Mouse (Mus musculus): Measurements from ENCODE around the gene Ska3. TPM values are rescaled to one million over a fixed set of nuclear protein-coding genes. Genes with fewer than 3 reads are reported as not detected.

The Ska3 gene
- total RNA-seq, 2 experiments from 2014 or later, result 0.22 to 0.47 TPM

GRCm38 (mm10) chr14:57797991-57798931, 27.7 kb downstream of the Ska3 start, which contains the start of gene Sap18:
Gene Sap18 (plus strand): TSS chr14:57798180.
- DNase-seq, result peak; percentile 95
- intact Hi-C loops (cut with DNase I), result loop anchor here (1.0 to 2.0 kb wide), 3 partner anchors 29 to 111 kb away; partner anchors contain the start of genes Gm49361, Mrpl57 and Ska3

GRCm38 (mm10) chr14:57797551-57797950, 28.4 kb downstream of the Ska3 start:
- intact Hi-C loops (cut with DNase I), result loop anchor here (1.0 kb wide), 1 partner anchor 51 kb away; the partner anchor contains the start of gene Gm49361
- peak in 1 of 2 experiments; percentile 5 for DNase-seq

DNA sequence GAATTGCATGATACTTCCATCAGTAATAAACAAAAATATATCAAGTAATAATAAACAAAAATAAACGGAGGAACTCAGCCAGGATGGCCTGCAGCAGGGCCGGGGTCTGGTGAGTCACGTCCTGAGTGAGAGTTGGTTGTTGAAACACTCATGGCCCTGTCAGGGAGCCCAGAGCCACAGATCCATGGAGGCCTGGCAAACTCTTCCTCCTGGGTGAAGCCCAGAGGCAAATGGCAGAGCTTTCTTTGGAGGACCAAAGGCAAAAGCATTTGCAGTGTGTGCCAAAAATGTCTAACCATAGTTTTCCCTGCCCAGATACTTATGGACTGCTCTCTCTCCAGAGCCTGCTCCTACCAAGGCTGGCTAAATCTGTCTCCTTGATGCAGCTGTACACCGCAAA, 34.8 kb downstream of the Ska3 start:
- DNase-seq, result no peak
- intact Hi-C loops (cut with DNase I), result no loop called here

GRCm38 (mm10) chr14:57789759-57790158, 36.2 kb downstream of the Ska3 start:
- intact Hi-C loops (cut with DNase I), result no loop called here
- DNase-seq, result no peak

- DNase-seq, result no peak
- intact Hi-C loops (cut with DNase I), result no loop called here
Measured at GRCm38 (mm10) chr14:57789311-57789710, 36.7 kb downstream of the Ska3 start.

GRCm38 (mm10) chr14:57787406-57787805, 38.6 kb downstream of the Ska3 start:
- intact Hi-C loops (cut with DNase I), result no loop called here
- DNase-seq, result no peak

DNA sequence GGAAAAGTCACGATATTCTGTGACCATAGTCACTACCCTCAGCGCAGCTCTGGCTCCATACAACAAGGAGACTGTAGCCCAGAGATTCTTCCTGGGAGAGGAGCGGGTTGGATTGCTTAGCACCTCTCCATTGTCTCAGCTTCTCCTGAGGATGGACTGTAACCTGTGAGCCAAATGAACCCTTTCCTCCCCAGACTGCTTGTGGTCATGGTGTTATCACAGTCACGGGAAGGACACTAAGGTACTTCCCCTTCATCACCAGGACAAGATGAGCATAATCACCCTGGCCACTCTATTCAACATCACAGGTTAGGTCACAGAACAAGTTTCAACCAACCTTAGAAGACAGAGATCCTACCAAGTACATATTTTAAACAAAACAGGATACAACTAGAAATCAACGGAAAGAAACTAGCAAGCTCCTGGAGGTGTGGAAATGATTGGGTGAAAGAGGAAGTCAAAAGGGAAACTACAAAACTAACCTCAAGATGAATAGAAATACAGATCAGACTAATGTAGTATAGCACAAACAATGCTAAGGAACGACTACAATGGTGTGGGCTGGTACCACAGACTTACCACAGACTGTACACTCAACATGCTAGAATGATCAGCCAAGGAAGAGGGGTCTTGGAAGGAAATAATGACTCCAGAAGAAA, 53.7 kb downstream of the Ska3 start:
- intact Hi-C loops (cut with DNase I), result no loop called here
- DNase-seq, result no peak

- intact Hi-C loops (cut with DNase I), result no loop called here
- no peak for DNase-seq
Measured at GRCm38 (mm10) chr14:57769102-57769501, 56.9 kb downstream of the Ska3 start.

- no peak for DNase-seq
- intact Hi-C loops (cut with DNase I), result no loop called here
Measured at GRCm38 (mm10) chr14:57760447-57761412, 65.3 kb downstream of the Ska3 start.

GRCm38 (mm10) chr14:57758237-57758636, 67.7 kb downstream of the Ska3 start, which contains the start of gene Lats2:
Gene Lats2 (minus strand): TSS chr14:57758388.
- DNase-seq, result no peak

More at GRCm38 (mm10) chr14:57758237-57758636, 67.7 kb downstream of the Ska3 start, which contains the start of gene Lats2:
- intact Hi-C loops (cut with DNase I), result no loop called here

Small RNAs within 50 kb of the gene (microRNA-seq; reads per million reads assigned to microRNA genes)
- 0 to 0.67 reads per million in 2 experiments for gene Mir3077 (ENCODE audit: borderline number of aligned reads in 2 of 2)

Other genes with a start within 250 kb of the Ska3 start
- 10 to 100 TPM; 10.5 to 12.7 TPM for gene Xpo4, start 160.8 kb downstream of the Ska3 start, total RNA-seq (2021)
- gene Gm49361, start 80.1 kb downstream of the Ska3 start, total RNA-seq (2021), result 1 to 10 TPM in 1 of 2 experiments, not detected in 1; 2.4 TPM
- 10 to 100 TPM; 33.3 to 38.5 TPM for gene Lats2, start 67.8 kb downstream of the Ska3 start, total RNA-seq (2021)
- 10 to 100 TPM; 81.8 to 89.4 TPM for gene Sap18, start 28.0 kb downstream of the Ska3 start, total RNA-seq (2021)
- 10 to 100 TPM; 71.7 to 73.0 TPM for gene Mrpl57, start within 50 bp of the Ska3 start, total RNA-seq (2021)
- gene Zdhhc20, start 64.1 kb upstream of the Ska3 start, total RNA-seq (2021), result 1 to 10 TPM; 8.3 to 10.0 TPM
- 10 to 100 TPM; 74.9 to 81.6 TPM for gene Micu2, start 173.1 kb upstream of the Ska3 start, total RNA-seq (2021)
- 10 to 100 TPM in 1 of 2 experiments, 1 to 10 TPM in 1; 8.4 to 12.1 TPM for gene Fgf9, start 244.4 kb upstream of the Ska3 start, total RNA-seq (2021)